Mouse (Mus musculus) olfactory bulb, adult 2 months (tissue): ENCODE measurements around the gene Cdv3. TPM values are rescaled to one million over a fixed set of nuclear protein-coding genes. Genes with fewer than 3 reads are reported as not detected.

Experiments
- H3K27ac ChIP-seq: fragments of 200-500 bp; 2 replicates; pipeline ENCODE4 v1.5.1; 2012; ENCODE audit warnings: low read depth, low read length; ENCODE audit not compliant: insufficient read depth
- H3K4me1 ChIP-seq: fragments of 200-500 bp; 2 replicates; pipeline ENCODE4 v1.6.1; 2012; ENCODE audit warnings: low read length; ENCODE audit not compliant: control insufficient read depth, insufficient read depth
- H3K4me3 ChIP-seq: fragments of 200-500 bp; 2 replicates; pipeline ENCODE4 v1.5.1; 2012; ENCODE audit warnings: mild to moderate bottlenecking, low read depth, low read length, moderate library complexity; ENCODE audit not compliant: insufficient read depth
- CTCF ChIP-seq: fragments of 200-500 bp; IDR thresholded peaks from 2 replicates; pipeline ENCODE4 v1.5.1; 2012; ENCODE audit warnings: low read depth, mild to moderate bottlenecking, low read length, moderate library complexity; ENCODE audit not compliant: insufficient read depth
- POLR2A ChIP-seq: fragments of 200-500 bp; IDR thresholded peaks from 2 replicates; pipeline ENCODE4 v1.6.1; 2012; ENCODE audit warnings: mild to moderate bottlenecking, low read depth, low read length, moderate library complexity; ENCODE audit not compliant: insufficient read depth
- WGBS: fragments of 180-500 bp; shearing (Covaris S2); methylation state at CpG from one replicate; pipeline ENCODE4 v1.1.7; 2018; 5-methylcytosine and 5-hydroxymethylcytosine counted together
- polyA plus RNA-seq: library from polyadenylated mRNA; stranded (reverse); fragments of >200 nt; gene quantifications from 2 replicates; pipeline ENCODE4 v1.2.4, GENCODE M21; 2012; ENCODE audit warnings: low replicate concordance; ENCODE audit not compliant: missing spikeins, insufficient read depth, insufficient read length

Gene Cdv3
- polyA plus RNA-seq, 1 experiment, result 81.3 TPM

DNA sequence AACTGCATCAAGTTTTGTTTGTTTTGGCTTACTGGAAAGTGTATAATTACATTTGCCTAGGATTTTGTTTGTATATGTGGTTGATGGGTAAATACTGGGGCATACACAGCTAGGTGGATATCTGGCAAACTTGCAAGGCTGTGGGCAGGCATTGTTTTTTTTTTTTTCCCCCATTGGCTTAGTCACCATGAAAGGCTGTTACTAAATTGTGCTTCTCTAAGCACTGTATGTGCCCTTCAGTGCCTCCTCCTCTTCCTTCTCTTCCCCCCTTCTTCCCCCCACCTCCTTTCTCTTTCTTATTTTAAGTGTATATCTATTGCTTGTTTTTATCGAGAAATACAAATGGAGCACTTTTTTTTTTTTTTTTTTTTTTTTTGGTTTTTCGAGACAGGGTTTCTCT lies 41.0 kb downstream of the Cdv3 start:
- no peak overlapping the region for H3K4me3 ChIP-seq
- H3K4me1 ChIP-seq, result peaks cover 2% of the 10 kb centered on the region; the same call in 1 of the 2 replicates
- 40% methylated on average over 1 of the region's 2 CpGs for WGBS
- TF ChIP-seq CTCF (no peak), POLR2A (no peak)
- no peak overlapping the region for H3K27ac ChIP-seq

DNA sequence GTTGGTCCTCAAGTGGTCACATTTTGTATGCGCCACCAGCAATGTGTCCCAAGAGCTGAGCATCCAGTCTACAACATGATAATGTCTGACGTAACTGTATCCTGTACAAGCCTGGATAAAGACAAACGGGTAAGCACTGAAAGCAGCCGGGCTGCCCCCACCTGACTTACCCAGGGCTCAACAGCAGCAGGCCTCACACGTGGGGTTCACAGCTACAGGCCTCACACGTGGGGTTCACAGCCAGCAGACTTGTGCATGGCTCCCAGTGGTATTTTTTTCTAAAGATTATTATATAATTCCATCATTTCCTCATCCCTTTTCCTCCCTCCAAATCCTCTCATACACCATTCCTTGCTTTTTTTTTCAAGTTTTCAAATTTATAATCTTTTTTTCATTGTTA lies 55.8 kb downstream of the Cdv3 start:
- TF ChIP-seq CTCF (no peak), POLR2A (no peak)
- Histone ChIP-seq H3K4me3 (no peak overlapping the region), H3K4me1 (peaks cover 5% of the 10 kb centered on the region; the same call in 1 of the 2 replicates), H3K27ac (no peak overlapping the region)
- 88% methylated on average over 6 of the region's 6 CpGs for WGBS

DNA sequence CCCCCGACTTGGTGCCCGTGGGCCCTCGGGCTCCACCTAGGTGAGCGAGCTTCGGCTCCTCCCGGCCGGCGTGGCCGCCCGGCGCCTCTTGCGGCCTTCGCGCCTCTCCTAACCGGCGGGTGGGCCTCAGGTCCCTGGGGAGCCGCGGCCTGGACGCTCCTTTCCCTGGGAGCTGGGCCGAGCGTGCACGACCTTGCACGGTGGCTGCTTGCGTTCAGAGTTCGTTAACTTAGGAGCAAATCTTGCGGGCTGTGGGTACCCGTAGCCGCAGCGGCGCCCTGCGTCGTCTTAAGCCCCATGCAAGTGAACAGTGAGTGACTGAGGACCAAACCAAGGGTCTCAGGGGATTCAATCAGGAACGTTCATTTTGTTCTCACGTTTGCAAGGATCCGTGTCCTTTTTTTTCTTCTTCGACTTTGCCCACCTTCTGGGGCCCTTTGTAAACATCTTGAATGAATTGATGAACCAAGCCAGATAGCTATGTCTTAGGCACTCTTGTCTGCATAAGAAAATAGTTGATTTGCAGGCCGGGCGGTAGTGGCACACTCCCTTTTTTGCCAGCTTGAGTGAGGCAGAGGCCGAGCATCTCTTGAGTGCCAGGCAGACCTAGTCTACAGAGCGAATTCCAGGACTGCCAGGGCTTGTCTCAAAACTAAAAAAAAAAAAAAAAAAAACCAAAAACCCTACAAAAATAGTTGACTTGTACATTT lies 60.2 kb downstream of the Cdv3 start:
- Histone ChIP-seq H3K4me1 (peaks cover 5% of the 10 kb centered on the region; the same call in 1 of the 2 replicates), H3K27ac (no peak overlapping the region), H3K4me3 (peak overlapping the region; percentile 80)
- under 1% methylated on average over 40 of the region's 40 CpGs for WGBS
- no peak for TF ChIP-seq POLR2A
- no peak for TF ChIP-seq CTCF

DNA sequence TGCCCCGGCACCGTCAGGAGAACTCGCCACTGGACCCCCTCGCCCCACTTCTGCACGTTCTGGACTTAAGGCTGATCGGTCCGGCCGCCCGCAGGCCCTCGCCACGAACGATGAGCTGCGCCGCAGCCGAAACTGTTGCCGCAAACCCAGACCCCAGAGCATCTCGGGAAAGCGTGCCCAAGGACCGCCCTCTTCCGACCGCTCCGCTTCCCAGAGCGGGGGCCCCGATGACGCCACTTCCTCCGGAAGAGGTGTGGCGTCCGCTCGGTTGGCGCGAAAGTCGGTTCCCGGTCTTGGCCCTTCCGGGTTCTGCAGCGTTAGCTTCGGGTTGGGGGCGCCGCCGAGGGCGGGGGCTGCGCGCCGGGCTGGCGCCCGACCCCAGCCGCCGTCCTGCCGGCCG lies 60.7 kb downstream of the Cdv3 start, which contains the start of the genes 1300017J02Rik and Topbp1:
TSS of gene 1300017J02Rik (minus strand) at position 156 of the 400 bp plus-strand sequence.
TSS of gene Topbp1 (plus strand) at position 289 of the 400 bp plus-strand sequence.
- Histone ChIP-seq H3K4me3 (peak within 1 kb of the TSS; percentile 80), H3K4me1 (peaks cover 5% of the 10 kb centered on the region; the same call in 1 of the 2 replicates), H3K27ac (peak within 1 kb of the TSS; percentile 81)
- 0% methylated on average over 49 of the region's 49 CpGs for WGBS
- TF ChIP-seq POLR2A (peak; percentile 97), CTCF (no peak)

Other genes starting within 250 kb of the Cdv3 start
- gene Srprb, start 163.7 kb downstream of the Cdv3 start, polyA plus RNA-seq, result not detected in 2 replicates
- not detected in 2 replicates for gene Gm20425, start 135.5 kb downstream of the Cdv3 start, polyA plus RNA-seq
- not detected in 2 replicates for gene Trf, start 135.4 kb downstream of the Cdv3 start, polyA plus RNA-seq
- not detected in 2 replicates for gene 1300017J02Rik, start 60.8 kb downstream of the Cdv3 start, polyA plus RNA-seq
- not detected in 2 replicates for gene Topbp1, start 60.6 kb downstream of the Cdv3 start, polyA plus RNA-seq
- gene Bfsp2, start 114.6 kb upstream of the Cdv3 start, polyA plus RNA-seq, result not detected in 2 replicates